Mouse (Mus musculus): ENCODE measurements around the gene Babam2. TPM values are rescaled to one million over a fixed set of nuclear protein-coding genes. Genes with fewer than 3 reads are reported as not detected.

Gene Babam2
- total and polyA plus RNA-seq, 3 experiments: 44.6 to 214 (median 65.0) TPM

DNA sequence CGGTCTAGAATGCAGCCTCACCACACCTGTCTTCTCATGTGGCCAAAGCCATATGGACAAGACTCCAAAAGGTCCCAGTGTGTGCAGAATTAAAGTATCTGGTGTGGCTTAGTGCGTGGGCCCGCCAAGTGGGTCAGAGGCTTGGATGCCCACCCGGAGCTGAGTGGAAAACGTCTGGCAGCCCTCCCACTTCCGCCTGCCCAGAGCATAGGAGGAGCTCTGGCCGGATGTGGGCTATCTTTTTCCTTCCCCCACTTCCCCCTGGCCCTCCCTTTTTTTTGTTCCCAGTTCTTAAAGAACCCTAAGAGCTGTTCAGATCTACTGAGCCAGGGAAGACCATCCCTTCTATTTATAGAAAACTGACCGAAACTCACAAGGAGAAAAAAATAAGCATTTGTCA lies 356.0 kb downstream of the Babam2 start:
- Histone ChIP-seq H3K27me3 (ENCODE audit: insufficient read depth, low read length) (no peaks in the 10 kb centered on the region), H3K36me3 (replicated peaks) (peaks cover 13% of the 10 kb centered on the region), H3K9me3 (replicated peaks) (no peaks in the 10 kb centered on the region), H3K4me3 (ENCODE audit: low read depth, low read length) (no peak overlapping the region), H3K4me1 (ENCODE audit: insufficient read depth, low read depth, low read length) (no peaks in the 10 kb centered on the region)
- no peak for ATAC-seq (ENCODE audit: extremely low read depth, insufficient number of reproducible peaks, low FRiP score, poor library complexity, severe bottlenecking)
- no peak for DNase-seq (ENCODE audit: low spot score)
- TF ChIP-seq GATA2 (IDR thresholded peaks at IDR 0.05; ENCODE audit: borderline replicate concordance, low read depth, low read length) (no peak), GATA1 (IDR thresholded peaks at IDR 0.05; ENCODE audit: borderline replicate concordance, low read length) (no peak), TAL1 (conservative IDR thresholded peaks at IDR 0.05; ENCODE audit: low read depth, low read length) (no peak), POLR2AphosphoS5 (IDR thresholded peaks at IDR 0.05; ENCODE audit: insufficient replicate concordance, low read depth, low read length) (no peak), CTCF (IDR thresholded peaks at IDR 0.05; ENCODE audit: low read depth, low read length) (no peak)

DNA sequence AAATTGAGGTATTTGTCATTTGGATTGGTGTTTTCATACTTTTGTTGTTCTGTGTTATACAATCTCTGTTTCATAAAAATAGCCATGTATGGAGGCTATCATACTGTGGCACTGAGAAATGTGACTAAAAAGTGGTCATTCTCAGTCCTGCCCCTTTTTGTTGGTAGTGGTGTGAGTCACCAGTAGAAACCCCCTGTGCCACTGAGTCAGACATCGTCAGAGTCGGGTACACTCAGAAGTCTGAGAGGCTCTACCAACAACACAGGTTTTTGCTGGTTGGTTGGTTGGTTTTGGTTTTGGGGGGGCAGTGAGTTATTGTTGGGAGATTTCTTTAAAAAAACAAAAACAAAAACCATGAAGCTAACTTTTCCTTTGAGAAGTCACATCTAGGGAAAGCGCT lies 358.2 kb downstream of the Babam2 start:
- no peaks in the 10 kb centered on the region for H3K27me3 ChIP-seq (ENCODE audit: insufficient read depth, low read length)
- no peaks in the 10 kb centered on the region for H3K4me1 ChIP-seq (ENCODE audit: insufficient read depth, low read depth, low read length)
- DNase-seq (ENCODE audit: low spot score) (no peak), ATAC-seq (ENCODE audit: extremely low read depth, insufficient number of reproducible peaks, low FRiP score, poor library complexity, severe bottlenecking) (no peak)
- no peak for TF ChIP-seq GATA2 (IDR thresholded peaks at IDR 0.05; ENCODE audit: borderline replicate concordance, low read depth, low read length)
- no peak for TF ChIP-seq CTCF (IDR thresholded peaks at IDR 0.05; ENCODE audit: low read depth, low read length)
- TF ChIP-seq POLR2AphosphoS5 (IDR thresholded peaks at IDR 0.05; ENCODE audit: insufficient replicate concordance, low read depth, low read length): no peak
- TF ChIP-seq GATA1 (IDR thresholded peaks at IDR 0.05; ENCODE audit: borderline replicate concordance, low read length): no peak
- no peak for TF ChIP-seq TAL1 (conservative IDR thresholded peaks at IDR 0.05; ENCODE audit: low read depth, low read length)
- H3K9me3 ChIP-seq (replicated peaks): no peaks in the 10 kb centered on the region
- H3K36me3 ChIP-seq (replicated peaks): peaks cover 9% of the 10 kb centered on the region
- no peak overlapping the region for H3K4me3 ChIP-seq (ENCODE audit: low read depth, low read length)

DNA sequence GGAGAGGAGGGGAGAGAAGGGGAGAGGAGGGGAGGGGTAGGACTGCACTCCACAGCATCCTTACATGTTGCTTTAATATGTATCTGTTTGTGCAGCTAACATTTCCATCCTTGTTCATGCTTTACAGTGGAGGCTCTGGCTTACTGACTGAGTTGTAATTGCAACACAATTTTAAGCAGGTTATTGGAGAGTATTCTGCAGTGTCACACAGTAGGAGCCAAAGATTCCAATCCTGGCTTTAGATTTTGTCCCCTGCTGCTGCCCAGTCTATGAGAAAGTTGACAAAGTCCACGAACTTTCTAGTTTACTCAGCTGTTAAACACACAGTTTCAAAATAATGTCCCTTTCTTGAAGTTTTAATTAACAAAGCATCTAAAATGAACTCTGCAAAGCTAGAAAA lies 358.6 kb downstream of the Babam2 start:
- TF ChIP-seq POLR2AphosphoS5 (IDR thresholded peaks at IDR 0.05; ENCODE audit: insufficient replicate concordance, low read depth, low read length) (no peak), GATA2 (IDR thresholded peaks at IDR 0.05; ENCODE audit: borderline replicate concordance, low read depth, low read length) (no peak), CTCF (IDR thresholded peaks at IDR 0.05; ENCODE audit: low read depth, low read length) (no peak), GATA1 (IDR thresholded peaks at IDR 0.05; ENCODE audit: borderline replicate concordance, low read length) (no peak), TAL1 (conservative IDR thresholded peaks at IDR 0.05; ENCODE audit: low read depth, low read length) (no peak)

DNA sequence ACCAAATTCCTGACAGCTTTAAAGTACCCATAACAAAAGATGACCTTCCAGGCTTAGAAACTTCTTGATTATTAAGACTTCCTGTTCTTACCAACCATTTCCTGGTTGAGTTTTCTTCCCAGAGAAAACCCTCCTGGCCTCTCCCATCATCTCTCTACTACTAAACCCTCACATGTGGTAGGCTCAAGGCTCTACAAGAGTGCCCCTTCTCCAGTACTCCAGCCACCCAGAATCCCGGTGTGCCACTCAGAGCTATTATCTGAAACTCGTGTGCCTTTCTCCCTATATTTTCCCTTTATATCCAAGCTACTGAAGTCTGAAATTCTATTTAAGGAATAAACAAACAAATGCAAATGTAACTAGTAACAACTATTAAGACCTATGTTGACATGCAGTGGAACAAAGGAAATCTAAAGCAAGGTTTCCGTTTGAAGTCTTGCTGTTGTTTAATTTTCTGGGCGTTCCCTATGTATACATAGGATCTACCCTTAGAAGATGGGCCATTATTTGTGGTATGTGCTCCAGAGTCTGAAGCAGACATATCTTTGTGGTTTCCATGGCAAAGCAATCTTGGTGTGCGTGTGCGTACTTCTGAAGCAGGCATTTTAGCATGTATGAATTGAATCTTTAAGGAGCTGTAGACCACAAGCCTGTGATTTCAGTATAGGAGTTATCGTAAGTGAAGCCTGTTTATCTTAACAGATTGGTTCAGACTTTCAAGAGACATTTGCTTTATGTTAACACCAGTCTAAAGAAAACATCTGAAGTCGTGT lies 361.2 kb downstream of the Babam2 start:
- Histone ChIP-seq H3K36me3 (replicated peaks) (peaks cover 13% of the 10 kb centered on the region), H3K4me3 (ENCODE audit: low read depth, low read length) (no peak overlapping the region), H3K27me3 (ENCODE audit: insufficient read depth, low read length) (no peaks in the 10 kb centered on the region), H3K4me1 (ENCODE audit: insufficient read depth, low read depth, low read length) (no peaks in the 10 kb centered on the region), H3K9me3 (replicated peaks) (no peaks in the 10 kb centered on the region)
- no peak for ATAC-seq (ENCODE audit: extremely low read depth, insufficient number of reproducible peaks, low FRiP score, poor library complexity, severe bottlenecking)
- DNase-seq (ENCODE audit: low spot score): no peak
- TF ChIP-seq GATA1 (IDR thresholded peaks at IDR 0.05; ENCODE audit: borderline replicate concordance, low read length) (no peak), POLR2AphosphoS5 (IDR thresholded peaks at IDR 0.05; ENCODE audit: insufficient replicate concordance, low read depth, low read length) (no peak), GATA2 (IDR thresholded peaks at IDR 0.05; ENCODE audit: borderline replicate concordance, low read depth, low read length) (no peak), CTCF (IDR thresholded peaks at IDR 0.05; ENCODE audit: low read depth, low read length) (no peak), TAL1 (conservative IDR thresholded peaks at IDR 0.05; ENCODE audit: low read depth, low read length) (no peak)

More for the DNA sequence above, 358.6 kb downstream of the Babam2 start:
- H3K4me3 ChIP-seq (ENCODE audit: low read depth, low read length): no peak overlapping the region
- DNase-seq (ENCODE audit: low spot score) (no peak), ATAC-seq (ENCODE audit: extremely low read depth, insufficient number of reproducible peaks, low FRiP score, poor library complexity, severe bottlenecking) (no peak)
- no peaks in the 10 kb centered on the region for H3K9me3 ChIP-seq (replicated peaks)
- H3K4me1 ChIP-seq (ENCODE audit: insufficient read depth, low read depth, low read length): no peaks in the 10 kb centered on the region
- peaks cover 9% of the 10 kb centered on the region for H3K36me3 ChIP-seq (replicated peaks)
- no peaks in the 10 kb centered on the region for H3K27me3 ChIP-seq (ENCODE audit: insufficient read depth, low read length)

DNA sequence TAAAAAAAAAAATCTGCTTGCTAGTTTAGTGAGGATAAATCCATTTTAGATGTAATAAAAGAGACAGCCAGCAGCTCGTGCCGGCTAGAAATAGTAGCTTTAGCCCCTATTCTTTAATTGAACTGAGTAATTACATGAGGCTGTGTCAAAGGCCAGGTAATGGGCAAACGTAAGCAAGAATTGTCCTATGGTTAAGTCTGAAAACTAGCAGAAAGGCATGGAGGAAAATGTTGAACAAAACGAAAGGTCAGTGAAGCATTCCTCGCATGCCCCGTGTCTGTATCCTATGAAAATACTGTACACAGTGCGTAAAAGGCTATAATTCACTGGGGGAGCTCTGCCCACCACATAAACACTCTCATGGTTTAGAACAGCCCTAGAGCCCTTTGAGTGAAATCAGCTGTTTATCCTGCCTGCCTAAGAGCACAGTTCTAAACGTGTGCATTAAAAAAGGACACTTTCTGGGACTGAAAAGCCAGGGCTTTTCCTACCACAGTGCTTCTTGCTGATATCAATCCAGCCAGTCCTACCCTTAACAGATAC lies 361.8 kb downstream of the Babam2 start:
- no peaks in the 10 kb centered on the region for H3K27me3 ChIP-seq (ENCODE audit: insufficient read depth, low read length)

DNA sequence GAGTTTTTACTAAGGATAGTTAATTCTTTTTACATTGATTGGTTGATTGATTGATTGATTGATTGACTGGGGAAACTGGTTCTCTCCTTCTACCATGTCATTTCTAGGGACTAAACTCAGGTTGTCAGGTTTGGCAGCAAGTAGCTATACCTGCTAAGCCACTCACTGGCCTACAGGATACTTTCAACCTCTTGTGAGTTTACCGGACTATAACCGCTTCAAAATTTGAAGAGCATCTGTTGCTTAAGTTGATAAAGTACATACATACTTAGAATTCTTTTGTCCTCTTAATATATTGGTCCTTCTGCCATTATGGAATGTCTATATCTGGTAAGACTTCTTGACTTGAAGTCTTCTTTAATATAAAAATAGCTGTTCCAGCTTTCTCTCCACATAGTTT lies 363.0 kb downstream of the Babam2 start:
- no peak for TF ChIP-seq POLR2AphosphoS5 (IDR thresholded peaks at IDR 0.05; ENCODE audit: insufficient replicate concordance, low read depth, low read length)
- TF ChIP-seq GATA2 (IDR thresholded peaks at IDR 0.05; ENCODE audit: borderline replicate concordance, low read depth, low read length): no peak
- no peak for TF ChIP-seq TAL1 (conservative IDR thresholded peaks at IDR 0.05; ENCODE audit: low read depth, low read length)
- no peak for TF ChIP-seq CTCF (IDR thresholded peaks at IDR 0.05; ENCODE audit: low read depth, low read length)
- TF ChIP-seq GATA1 (IDR thresholded peaks at IDR 0.05; ENCODE audit: borderline replicate concordance, low read length): no peak
- no peak for ATAC-seq (ENCODE audit: extremely low read depth, insufficient number of reproducible peaks, low FRiP score, poor library complexity, severe bottlenecking)
- no peak overlapping the region for H3K4me3 ChIP-seq (ENCODE audit: low read depth, low read length)

More for the DNA sequence above, 361.8 kb downstream of the Babam2 start:
- H3K4me1 ChIP-seq (ENCODE audit: insufficient read depth, low read depth, low read length): no peaks in the 10 kb centered on the region
- no peak overlapping the region for H3K4me3 ChIP-seq (ENCODE audit: low read depth, low read length)
- TF ChIP-seq CTCF (IDR thresholded peaks at IDR 0.05; ENCODE audit: low read depth, low read length) (no peak), GATA2 (IDR thresholded peaks at IDR 0.05; ENCODE audit: borderline replicate concordance, low read depth, low read length) (no peak), GATA1 (IDR thresholded peaks at IDR 0.05; ENCODE audit: borderline replicate concordance, low read length) (no peak), TAL1 (conservative IDR thresholded peaks at IDR 0.05; ENCODE audit: low read depth, low read length) (no peak), POLR2AphosphoS5 (IDR thresholded peaks at IDR 0.05; ENCODE audit: insufficient replicate concordance, low read depth, low read length) (no peak)
- ATAC-seq (ENCODE audit: extremely low read depth, insufficient number of reproducible peaks, low FRiP score, poor library complexity, severe bottlenecking): no peak
- H3K9me3 ChIP-seq (replicated peaks): no peaks in the 10 kb centered on the region
- no peak for DNase-seq (ENCODE audit: low spot score)
- H3K36me3 ChIP-seq (replicated peaks): peaks cover 14% of the 10 kb centered on the region

More for the DNA sequence above, 363.0 kb downstream of the Babam2 start:
- Histone ChIP-seq H3K9me3 (replicated peaks) (no peaks in the 10 kb centered on the region), H3K36me3 (replicated peaks) (peaks cover 16% of the 10 kb centered on the region), H3K27me3 (ENCODE audit: insufficient read depth, low read length) (no peaks in the 10 kb centered on the region), H3K4me1 (ENCODE audit: insufficient read depth, low read depth, low read length) (no peaks in the 10 kb centered on the region)
- no peak for DNase-seq (ENCODE audit: low spot score)
